Comparison of ENCODE assay signal across 13 mouse cellular contexts in genomic region chr1:58961152-58961893, GRCm38 (mm10). TPM values are rescaled to one million over a fixed set of nuclear protein-coding genes. Genes with fewer than 3 reads are reported as not detected.
DNase-seq lines count a peak whose midpoint lies in the region; ATAC-seq and TF ChIP-seq lines count a peak whose summit lies in the region.
"Had no signal": no experiment of that assay in that cellular context is flagged by ENCODE, and none has a peak within 500 bp of the region (broad histone marks: within the 10 kb centered on the region; RNA-seq: fewer than 3 reads in every experiment).

No protein-coding gene starts in this region.

- no peak for TF ChIP-seq CTCF in gastrocnemius, adult 2 months (IDR thresholded peaks at IDR 0.05)

- H3K4me3 ChIP-seq in gastrocnemius, adult 2 months, result peak overlapping the region; percentile 4; the same call in 1 of the 2 replicates
- H3K4me3 ChIP-seq: forebrain, embryonic 13.5 days; megakaryocyte, embryonic 14.5 days had no signal

- no peak for ATAC-seq in CD4-positive, CD25-positive, alpha-beta regulatory T cell, adult 4 months
- ATAC-seq: forebrain, embryonic 13.5 days; intestine, postnatal 0 days had no signal

- no peak for DNase-seq in gastrocnemius, adult 2 months
- DNase-seq in gastrocnemius, postnatal 36 days, result no peak
- DNase-seq in right cerebral cortex, adult 18-20 months, result peak; percentile 13
- no peak for DNase-seq in right cerebral cortex, postnatal 36 days (ENCODE audit: low spot score in 2 of 2)
- peak; percentile 61 to 69 for DNase-seq in kidney, postnatal 25 days
- no peak for DNase-seq in thymus, postnatal 4 days
- no peak for DNase-seq in spleen, adult 12 weeks (ENCODE audit: low spot score)
- DNase-seq: cerebellum, adult 8-10 months; thymus, postnatal 25 days had no signal

- H3K27ac ChIP-seq in gastrocnemius, adult 2 months, result peak overlapping the region; percentile 77
- H3K27ac ChIP-seq: forebrain, embryonic 13.5 days had no signal

- intact Hi-C loops in gastrocnemius, adult 2 months (cut with DNase I), result no loop called here
- intact Hi-C loops in gastrocnemius, postnatal 36 days (cut with DNase I), result no loop called here

RNA-seq across cellular contexts. Expression of gene Trak2, which starts 11.9 kb away (rescaled TPM):
- total RNA-seq in gastrocnemius, adult 2 months (2021), result 10 to 100 TPM; 72.9 to 83.5 TPM
- 10 to 100 TPM; 68.8 to 84.1 TPM for total RNA-seq in gastrocnemius, postnatal 36 days (2021)
- polyA plus RNA-seq in CD4-positive, CD25-positive, alpha-beta regulatory T cell, adult 4 months (2017; shearing (Covaris generic)), result 10 to 100 TPM; 23.7 to 26.1 TPM

RNA-seq across cellular contexts. Expression of gene Stradb, which starts 12.0 kb away (rescaled TPM):
- total RNA-seq in gastrocnemius, adult 2 months (2021), result 100 to 1,000 TPM; 130 to 145 TPM
- total RNA-seq in gastrocnemius, postnatal 36 days (2021), result 100 to 1,000 TPM; 134 to 135 TPM
- 10 to 100 TPM; 12.1 to 13.0 TPM for polyA plus RNA-seq in CD4-positive, CD25-positive, alpha-beta regulatory T cell, adult 4 months (2017; shearing (Covaris generic))

Comparison
In these comparisons a context has a peak if more than half of its experiments do, and no peak if none do; other contexts are left out.
1. DNase-seq: peak in right cerebral cortex, adult 18-20 months (single experiment) and kidney, postnatal 25 days (2 of 2); none in gastrocnemius, adult 2 months (single experiment), gastrocnemius, postnatal 36 days (0 of 2), right cerebral cortex, postnatal 36 days (0 of 2), thymus, postnatal 4 days (single experiment) and spleen, adult 12 weeks (single experiment).